Mouse (Mus musculus) embryo, embryonic 10.5 days (tissue): Measurements from ENCODE around the gene Nagk.
"Not testable (repeated sequence)": the region's sequence is repeated elsewhere in the genome, so short reads cannot be mapped to it uniquely, and the experiment has no call there.

Experiments used
- DNase-seq: peaks from one replicate; pipeline ENCODE4 v3.0.0-alpha.2; 2015; ENCODE audit warnings: low spot score

Nagk gene

DNA sequence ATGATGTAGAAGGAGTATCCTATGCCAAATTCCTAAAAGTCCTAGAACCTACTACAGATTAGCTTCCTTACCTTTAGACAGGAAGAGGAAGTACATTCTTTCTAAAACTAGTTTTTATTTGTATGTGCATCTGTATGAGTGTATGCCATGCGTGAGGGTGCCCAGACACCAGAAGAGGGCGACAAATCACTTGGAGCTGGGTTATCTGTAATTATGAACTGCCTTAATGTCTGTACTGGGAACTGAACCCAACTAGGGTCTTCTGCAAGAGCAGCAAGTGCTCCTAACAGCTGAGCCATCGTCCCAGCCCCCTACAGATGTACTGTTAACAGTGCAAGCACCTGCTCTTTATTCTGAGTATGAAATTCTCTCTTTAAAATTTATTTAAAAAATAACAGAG is 21.0 kb downstream of the Nagk start:
- no peak for DNase-seq

DNA sequence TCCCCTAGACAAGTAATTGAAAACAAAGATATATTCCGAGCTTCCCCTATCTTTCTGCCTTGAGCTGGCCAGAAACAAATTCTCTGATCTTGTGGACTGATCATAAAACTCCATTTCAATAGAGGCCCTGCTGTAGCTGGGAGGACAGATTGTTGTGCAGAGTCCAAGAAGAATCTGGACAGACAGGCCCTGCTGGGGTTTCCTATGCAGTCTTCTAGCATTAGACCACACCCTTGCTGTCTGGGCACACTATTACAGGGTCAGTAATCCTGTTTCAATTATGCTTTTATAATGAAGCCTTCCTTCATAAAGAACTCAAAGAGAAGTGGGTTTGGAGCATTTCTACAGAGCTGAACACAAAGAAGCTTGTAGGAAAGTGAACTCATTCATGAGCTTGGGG is 24.2 kb downstream of the Nagk start:
- DNase-seq, result no peak

DNA sequence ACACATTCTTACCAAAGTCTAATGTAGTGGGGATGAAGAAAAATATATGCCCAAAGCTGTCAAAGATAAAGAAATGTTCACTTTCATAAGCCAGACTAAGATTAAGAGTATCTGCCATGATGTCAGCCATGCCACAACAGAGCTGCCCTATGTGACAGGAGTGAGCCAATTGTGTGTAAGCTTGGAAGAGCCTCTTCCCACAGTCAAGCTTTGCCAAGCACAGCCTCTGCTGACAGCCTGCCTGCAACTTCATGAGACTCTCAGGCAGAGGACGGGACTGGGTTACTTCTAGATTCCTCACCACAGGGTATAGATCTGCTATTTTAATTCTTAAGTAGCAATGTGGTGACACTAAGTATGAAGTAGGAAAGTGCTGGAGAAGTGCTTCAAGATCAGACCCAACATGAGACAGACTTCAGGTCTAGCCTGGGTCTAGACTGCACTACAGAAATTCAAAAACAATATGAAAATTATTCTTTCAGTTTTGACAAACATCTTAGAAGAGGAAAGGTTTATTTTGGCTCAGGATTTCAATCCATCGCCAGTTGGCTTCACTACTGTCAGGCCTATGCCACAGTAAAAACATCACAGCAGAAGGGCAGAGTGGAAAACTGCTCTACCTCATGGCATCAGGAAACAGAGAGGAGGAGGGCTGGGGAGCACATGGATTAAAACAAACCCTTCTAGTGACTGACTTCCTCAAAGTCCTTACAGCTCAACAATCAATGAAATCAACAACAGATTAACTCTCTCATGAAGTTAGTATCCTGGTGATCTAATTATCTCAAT is 26.1 kb downstream of the Nagk start:
- no peak for DNase-seq

DNA sequence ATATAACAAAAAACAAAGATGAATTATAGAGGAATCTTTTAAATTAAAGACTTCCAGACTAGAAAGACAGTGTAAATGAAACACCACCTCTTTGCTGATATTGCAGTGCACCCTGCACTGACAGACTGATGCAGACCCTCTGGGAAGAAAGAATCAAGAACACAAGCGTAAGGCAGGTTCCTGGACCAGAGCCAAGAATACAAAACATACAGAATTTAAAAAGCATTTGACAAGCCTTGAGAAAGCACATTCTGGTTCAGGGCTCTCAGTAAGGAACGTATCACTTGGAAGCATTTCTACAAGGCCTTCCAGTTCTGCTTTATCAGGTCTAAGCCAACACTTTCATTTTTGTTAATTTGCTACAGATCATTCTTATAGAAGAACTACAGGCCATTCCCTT is 27.1 kb downstream of the Nagk start:
- no peak for DNase-seq

DNA sequence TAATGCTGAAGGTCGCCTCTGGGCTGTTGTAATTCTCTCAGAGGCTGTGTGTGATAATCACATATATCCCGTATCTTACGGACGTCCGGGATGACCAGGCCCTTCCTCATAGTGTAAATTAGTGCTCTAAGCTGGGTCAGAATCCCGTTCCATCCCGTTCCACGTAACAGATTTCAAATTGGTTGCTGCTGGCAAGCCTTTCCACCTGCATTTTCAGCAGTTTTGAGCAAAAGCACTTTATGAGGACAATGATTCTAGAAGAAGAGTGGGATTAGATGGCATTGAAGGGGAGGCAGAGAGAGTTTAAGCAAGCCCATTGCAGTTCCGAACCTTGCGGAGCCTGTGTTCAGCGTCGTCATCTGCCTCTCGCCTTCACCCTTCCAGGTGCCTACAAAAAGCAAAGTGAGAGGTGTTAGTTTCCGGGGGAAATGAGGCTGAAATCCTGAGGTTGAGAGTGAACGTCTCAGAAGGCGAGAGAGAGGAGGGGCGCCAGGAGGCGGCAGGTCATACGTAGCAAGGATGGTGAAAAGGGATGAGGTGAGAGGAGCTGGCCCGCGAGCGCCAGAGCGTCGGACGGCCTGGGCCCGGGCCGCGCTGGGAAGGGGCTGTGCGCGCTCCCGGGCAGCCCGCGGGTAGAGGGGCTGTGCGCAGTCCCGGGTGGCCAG is 36.3 kb downstream of the Nagk start:
- peak; percentile 52 for DNase-seq

DNA sequence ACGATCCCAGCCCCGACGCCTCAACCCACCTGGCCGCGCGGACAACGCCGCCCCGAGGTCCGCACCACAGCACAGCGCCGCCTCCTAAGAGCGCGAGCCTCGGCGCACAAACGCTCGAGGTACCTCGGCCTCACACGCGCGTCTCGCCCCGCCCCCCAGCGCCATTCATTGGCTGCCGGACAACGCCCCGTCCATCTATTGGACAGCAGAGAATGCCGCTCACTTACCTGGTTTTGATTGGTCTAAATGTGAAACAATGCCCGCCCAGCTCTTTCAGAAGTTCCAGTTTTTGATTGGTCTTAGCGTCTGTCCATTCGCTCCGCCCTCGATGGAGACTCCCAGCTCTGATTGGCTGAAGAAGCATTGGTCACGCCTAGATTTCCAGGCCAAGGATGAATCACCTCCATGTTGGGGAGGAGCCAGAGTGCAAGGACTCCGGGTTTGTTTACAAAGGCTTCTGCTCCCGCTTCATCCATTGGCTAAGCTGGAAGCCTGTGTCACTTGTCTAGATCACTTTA is 36.9 kb downstream of the Nagk start, which contains the start of gene Paip2b:
Gene Paip2b (minus strand): TSS at position 136 of the 518 bp plus-strand sequence.
- peak; percentile 100 for DNase-seq

DNA sequence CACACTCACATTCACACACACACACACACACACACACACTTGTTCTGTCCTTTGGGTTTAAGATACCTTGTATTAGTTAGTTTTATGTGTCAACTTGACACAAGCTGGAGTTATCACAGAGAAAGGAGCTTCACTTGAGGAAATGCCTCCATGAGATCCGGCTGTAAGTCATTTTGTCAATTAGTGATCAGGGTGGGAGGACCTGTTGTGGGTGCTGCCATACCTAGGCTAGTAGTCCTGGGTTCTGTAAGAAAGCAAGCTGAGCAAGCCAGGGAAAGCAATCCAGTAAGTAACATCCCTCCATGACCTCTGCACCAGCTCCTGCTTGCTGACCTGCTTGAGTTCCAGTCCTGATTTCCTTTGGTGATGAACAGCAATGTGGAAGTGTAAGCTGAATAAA is 37.6 kb downstream of the Nagk start:
- DNase-seq, result not testable (repeated sequence)

DNA sequence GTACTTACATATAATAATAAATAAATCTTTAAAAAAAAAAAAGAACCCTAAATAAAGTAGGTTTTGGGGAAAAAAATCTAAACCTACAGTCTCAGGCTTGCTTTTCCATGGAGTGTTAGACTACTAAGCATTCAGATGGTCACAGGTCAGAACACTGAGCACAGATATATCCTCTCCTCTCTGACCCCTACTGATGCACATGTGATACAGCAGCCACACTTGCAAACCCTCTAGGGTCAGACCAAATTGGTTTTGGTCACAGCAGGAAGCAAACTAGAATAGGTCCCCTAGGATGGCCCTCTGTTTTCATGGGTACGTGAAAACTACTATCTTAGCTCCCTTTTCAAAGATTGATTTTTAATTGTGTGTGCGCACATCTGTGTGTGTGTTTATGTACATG is 42.0 kb downstream of the Nagk start:
- DNase-seq, result no peak

DNA sequence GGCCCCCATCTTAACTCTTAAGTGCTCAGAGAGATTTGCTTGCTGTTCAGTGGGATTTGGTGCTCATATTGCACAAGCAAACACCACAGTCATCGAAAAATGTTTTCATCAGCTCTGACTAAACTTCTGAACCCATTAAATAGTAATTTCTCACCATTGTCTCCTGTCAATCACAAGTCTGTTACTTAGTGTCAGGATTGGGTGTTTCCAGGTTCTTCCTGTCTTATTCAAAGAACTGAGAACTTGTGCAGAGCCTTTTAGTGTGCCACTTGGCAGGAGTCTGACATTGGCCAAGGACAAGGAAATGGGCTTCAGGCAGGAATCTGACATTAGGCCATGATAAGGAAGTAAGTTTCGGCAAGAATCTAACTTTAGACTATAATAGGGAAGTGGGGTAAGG is 43.3 kb downstream of the Nagk start:
- no peak for DNase-seq

DNA sequence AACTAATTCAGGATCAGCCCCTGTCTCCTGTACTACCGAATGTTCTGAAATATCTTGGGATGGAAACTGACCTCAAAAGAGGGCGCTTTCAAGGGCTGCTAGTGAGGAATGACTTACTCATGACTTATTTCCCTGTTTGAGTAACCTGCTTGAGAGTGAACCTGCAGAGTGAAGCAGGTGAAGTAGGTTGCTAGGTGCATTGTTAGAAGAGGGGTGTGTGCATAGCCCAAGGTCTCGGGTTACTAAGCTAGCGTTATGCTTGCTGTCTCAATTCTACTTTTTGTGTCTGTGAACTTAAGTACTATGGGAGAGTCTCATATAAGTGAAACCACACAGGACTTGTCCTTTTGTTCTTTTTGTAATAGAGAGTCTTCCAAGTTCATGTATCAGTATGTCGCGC is 45.3 kb downstream of the Nagk start:
- DNase-seq, result no peak

DNA sequence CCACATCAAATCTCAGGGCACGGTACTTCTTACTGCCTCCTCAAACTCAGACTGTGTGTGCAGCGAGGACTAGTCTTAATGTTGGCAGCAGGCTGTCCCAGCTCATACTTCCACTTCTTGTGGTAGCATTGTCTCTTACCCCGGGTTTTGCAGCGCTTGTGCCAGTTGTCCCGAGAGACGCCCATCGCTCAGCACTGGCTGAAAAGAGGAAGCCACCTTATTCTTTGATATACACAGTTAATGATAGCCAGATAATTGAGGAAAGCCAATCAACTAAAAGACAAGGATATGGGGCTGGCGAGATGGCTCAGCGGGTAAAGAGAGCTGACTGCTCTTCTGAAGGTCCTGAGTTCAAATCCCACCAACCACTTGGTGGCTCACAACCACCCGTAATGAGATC is 50.1 kb downstream of the Nagk start:
- DNase-seq, result no peak

DNA sequence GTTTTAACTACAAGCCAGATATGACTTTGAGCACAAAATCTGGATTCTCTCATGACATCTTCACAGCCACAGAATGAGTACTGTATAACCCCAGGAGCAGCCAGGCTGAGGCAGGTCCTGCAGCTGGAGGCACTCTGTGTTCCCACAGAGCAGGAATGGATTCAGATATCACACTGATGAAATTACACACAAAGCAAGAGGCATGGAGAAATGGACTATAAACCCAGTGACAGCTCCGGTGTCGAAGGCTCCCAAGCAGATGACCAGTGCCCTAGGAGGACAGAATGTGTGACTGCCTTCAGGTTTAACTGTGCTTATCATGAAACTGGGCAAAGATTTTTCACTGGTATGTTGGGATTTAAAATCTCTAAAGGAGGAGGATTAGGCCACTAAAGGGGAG is 51.4 kb downstream of the Nagk start:
- DNase-seq, result no peak

DNA sequence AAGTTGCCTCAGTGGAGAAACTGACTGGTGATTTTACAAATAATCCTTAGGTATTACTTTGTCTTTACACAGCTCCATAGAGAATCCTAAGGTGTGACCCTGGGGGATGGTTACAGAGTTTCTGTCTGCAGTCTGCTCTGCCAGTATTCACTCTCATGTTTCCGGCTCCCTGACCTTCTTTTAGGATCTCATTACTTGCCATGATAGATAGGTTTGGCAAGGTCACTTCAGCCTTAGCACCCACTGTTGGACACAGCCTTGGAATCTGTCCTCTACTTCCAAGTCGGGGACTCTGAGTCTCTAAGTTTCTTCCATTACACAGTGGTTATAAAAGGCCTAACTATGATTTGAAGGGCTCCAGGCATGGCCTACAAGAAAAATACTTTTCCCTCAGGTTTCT is 54.7 kb downstream of the Nagk start:
- no peak for DNase-seq
